9 mouse cellular contexts compared by ENCODE assay signal in the genomic region with DNA sequence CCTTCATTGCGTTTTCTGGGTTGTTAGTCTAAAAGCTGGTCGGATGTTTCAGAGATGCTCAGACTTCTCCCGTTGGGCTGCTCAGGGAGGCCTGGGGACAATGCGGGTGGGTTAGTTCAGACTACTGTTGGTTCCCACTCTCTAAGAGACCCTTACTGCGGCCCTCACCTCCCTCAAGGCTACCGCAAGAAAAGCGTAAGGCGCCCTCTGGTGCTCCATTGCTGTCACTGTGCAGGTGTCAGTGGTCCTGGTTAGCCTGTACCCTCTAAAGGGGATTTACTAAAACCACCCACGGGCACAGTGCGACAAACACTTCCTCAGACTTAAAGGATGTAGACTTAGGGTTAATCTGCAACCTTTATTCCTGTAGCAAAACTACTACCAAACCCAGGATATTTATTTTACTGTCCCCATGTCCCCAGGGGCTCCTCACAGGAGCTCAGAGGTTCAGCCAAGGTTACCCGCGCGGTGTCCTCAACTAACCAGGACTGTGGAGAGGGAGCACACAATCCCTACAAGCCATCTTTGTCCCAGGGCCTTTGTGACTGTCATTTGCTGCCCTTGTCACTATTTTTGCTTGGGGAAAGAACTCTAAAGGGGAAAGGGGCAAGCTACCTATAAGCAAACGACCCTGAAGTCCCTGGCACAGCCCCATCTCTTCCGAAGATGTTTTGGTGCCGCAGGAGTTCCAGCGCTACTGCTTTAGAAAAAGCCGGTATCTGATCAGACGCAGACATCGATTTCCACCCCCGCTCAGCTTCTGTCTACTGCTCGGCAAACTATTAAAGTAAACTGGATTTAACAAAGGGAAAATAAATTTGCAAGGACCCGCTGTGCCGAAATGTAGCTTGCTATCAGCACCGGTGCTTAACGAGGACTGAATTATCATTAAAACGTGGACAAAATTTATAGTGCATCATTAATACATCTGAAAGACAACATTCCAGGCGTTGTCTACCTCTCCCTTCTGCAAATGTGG. TPM values are rescaled to one million over a fixed set of nuclear protein-coding genes. Genes with fewer than 3 reads are reported as not detected.
DNase-seq lines count a peak whose midpoint lies in the region; ATAC-seq and TF ChIP-seq lines count a peak whose summit lies in the region.
"Had no signal": no experiment of that assay in that cellular context is flagged by ENCODE, and none has a peak within 500 bp of the region (broad histone marks: within the 10 kb centered on the region; RNA-seq: fewer than 3 reads in every experiment).

No protein-coding gene starts in this region.

- 32% methylated on average over 28 of the region's 28 CpGs for WGBS in thymus, adult 2 months
- WGBS in limb, embryonic 10.5 days, result 32% methylated on average over 28 of the region's 28 CpGs
- WGBS in intestine, embryonic 15.5 days, result 43% methylated on average over 28 of the region's 28 CpGs

- DNase-seq in cerebellum, postnatal 14 days, result peak; percentile 15 to 21
- DNase-seq in cerebellum, adult 9-11 months, result no peak
- DNase-seq in thymus, adult 2 months, result peak; percentile 1
- DNase-seq in thymus, adult 18-20 months, result no peak
- DNase-seq in limb, embryonic 10.5 days (ENCODE audit: low spot score), result peak; percentile 32
- no peak for DNase-seq in natural killer cell, adult 2 months (ENCODE audit: low spot score in 2 of 2)
- DNase-seq in kidney, adult 8-10 months, result no peak
- DNase-seq: thymus, postnatal 36 days had no signal

- H3K4me2 ChIP-seq in intestine, embryonic 15.5 days (replicated peaks), result no peak overlapping the region

- no peak overlapping the region for H3K9ac ChIP-seq in intestine, embryonic 15.5 days

- H3K4me3 ChIP-seq in thymus, adult 2 months (ENCODE audit: control insufficient read depth, insufficient read depth, low read length), result no peak overlapping the region
- H3K4me3 ChIP-seq in limb, embryonic 10.5 days, result 0 out of 2 replicates have a peak overlapping the region, but pooled peaks have one; percentile 8
- H3K4me3 ChIP-seq in intestine, embryonic 15.5 days (replicated peaks), result no peak overlapping the region

- no peak for ATAC-seq in intestine, embryonic 15.5 days

- no peak overlapping the region for H3K27ac ChIP-seq in thymus, adult 2 months (ENCODE audit: control insufficient read depth, insufficient read depth, low read length)
- no peak overlapping the region for H3K27ac ChIP-seq in limb, embryonic 10.5 days
- H3K27ac ChIP-seq in intestine, embryonic 15.5 days, result no peak overlapping the region

- H3K27me3 ChIP-seq in thymus, adult 2 months (ENCODE audit: control insufficient read depth, insufficient read depth, low read length), result no peaks in the 10 kb centered on the region
- H3K27me3 ChIP-seq in limb, embryonic 10.5 days (ENCODE audit: low read depth, poor library complexity, severe bottlenecking), result 0 out of 2 replicates have a peak, but pooled peaks cover 6% of the 10 kb centered on the region
- H3K27me3 ChIP-seq in intestine, embryonic 15.5 days (replicated peaks), result no peaks in the 10 kb centered on the region

- H3K4me1 ChIP-seq in thymus, adult 2 months (replicated peaks; ENCODE audit: control insufficient read depth, insufficient read depth, low read length), result no peaks in the 10 kb centered on the region
- no peaks in the 10 kb centered on the region for H3K4me1 ChIP-seq in limb, embryonic 10.5 days
- H3K4me1 ChIP-seq in intestine, embryonic 15.5 days (replicated peaks), result no peaks in the 10 kb centered on the region

- no peaks in the 10 kb centered on the region for H3K36me3 ChIP-seq in thymus, adult 2 months (ENCODE audit: control insufficient read depth, insufficient read depth, low read length)
- H3K36me3 ChIP-seq in limb, embryonic 10.5 days, result no peaks in the 10 kb centered on the region
- no peaks in the 10 kb centered on the region for H3K36me3 ChIP-seq in intestine, embryonic 15.5 days

- TF ChIP-seq CTCF in thymus, adult 2 months (IDR thresholded peaks at IDR 0.05; ENCODE audit: borderline replicate concordance, control insufficient read depth, extremely low read depth, insufficient read depth, low read length, poor library complexity), result no peak

- TF ChIP-seq POLR2A in thymus, adult 2 months (IDR thresholded peaks at IDR 0.05; ENCODE audit: control insufficient read depth, extremely low read depth, insufficient read depth, low read length, poor library complexity), result no peak

- no peaks in the 10 kb centered on the region for H3K9me3 ChIP-seq in limb, embryonic 10.5 days (replicated peaks)
- no peaks in the 10 kb centered on the region for H3K9me3 ChIP-seq in intestine, embryonic 15.5 days

RNA-seq across cellular contexts. Expression of a gene that starts 17.8 kb away (rescaled TPM):
- 0.04 TPM in 1 of 2 replicates, not detected in the other for polyA plus RNA-seq in thymus, adult 2 months (2012; rRNA removed)
- polyA plus RNA-seq in limb, embryonic 10.5 days (2016; fragmentation: Nextera tagmentation; extraction: Ambion mirVana), result not detected in 2 replicates
- polyA plus RNA-seq in intestine, embryonic 15.5 days (2015; fragmentation: Nextera tagmentation; extraction: Ambion mirVana), result not detected in 2 replicates

Comparison
In these comparisons a context has a peak if more than half of its experiments do, and no peak if none do; other contexts are left out.
1. DNase-seq: peak in cerebellum, postnatal 14 days (2 of 2), thymus, adult 2 months (single experiment) and limb, embryonic 10.5 days (single experiment); none in cerebellum, adult 9-11 months (single experiment), thymus, adult 18-20 months (0 of 2), natural killer cell, adult 2 months (0 of 2) and kidney, adult 8-10 months (0 of 2).